Mouse (Mus musculus) heart, postnatal 25 days (tissue): ENCODE data around the gene Gripap1. TPM values are rescaled to one million over a fixed set of nuclear protein-coding genes. Genes with fewer than 3 reads are reported as not detected.

ENCODE experiments used
- DNase-seq: peaks from one replicate; pipeline ENCODE4 v3.0.0; 2022; ENCODE audit warnings: low spot score
- intact Hi-C: fragments of 180-260 bp; cut with DNase I; formaldehyde crosslinking; loops from one replicate; pipeline ENCODE4 v1.15.1; 2025
- microRNA-seq: library from miRNA; unstranded; fragments of <30 nt; microRNA quantifications from one replicate; pipeline ENCODE4 v1.2.0, GENCODE M21; 2022
- total RNA-seq, 2 experiments: library from RNA; stranded (reverse); gene quantifications; 2 replicates each; pipeline ENCODE4 v1.2.3; 2021

Gripap1 gene
- total RNA-seq, 2 experiments from 2014 or later, result 24.7 to 26.9 TPM

- no peak for DNase-seq
- intact Hi-C loops, result no loop called here
Measured at GRCm38 (mm10) chrX:7863181-7863580, 73.6 kb downstream of the Gripap1 start.

- intact Hi-C loops, result no loop called here
Measured at GRCm38 (mm10) chrX:7864551-7864950, 75.0 kb downstream of the Gripap1 start.

GRCm38 (mm10) chrX:7865343-7865742, 75.8 kb downstream of the Gripap1 start:
- intact Hi-C loops, result no loop called here
- no peak for DNase-seq

More at GRCm38 (mm10) chrX:7864551-7864950, 75.0 kb downstream of the Gripap1 start:
- DNase-seq, result no peak

- intact Hi-C loops, result no loop called here
- DNase-seq, result no peak
Measured at GRCm38 (mm10) chrX:7865786-7866185, 76.2 kb downstream of the Gripap1 start.

GRCm38 (mm10) chrX:7867141-7867540, 77.6 kb downstream of the Gripap1 start:
- no peak for DNase-seq
- intact Hi-C loops, result no loop called here

- no peak for DNase-seq
- intact Hi-C loops, result no loop called here
Measured at GRCm38 (mm10) chrX:7868506-7868905, 78.9 kb downstream of the Gripap1 start.

GRCm38 (mm10) chrX:7869826-7870225, 80.3 kb downstream of the Gripap1 start:
- DNase-seq, result no peak
- intact Hi-C loops, result no loop called here

Small RNA genes within 50 kb of the gene (microRNA-seq; reads per million reads assigned to microRNA genes)
- gene Mir1198, result 64.2 reads per million, percentile 52 among the genes with 10 or more reads in this experiment

Other genes starting within 250 kb of the Gripap1 start
- gene Foxp3, start 216.1 kb upstream of the Gripap1 start, total RNA-seq, result not detected
- 1 to 10 TPM; 2.2 to 2.5 TPM for gene Ppp1r3f, start 215.5 kb upstream of the Gripap1 start, total RNA-seq
- 10 to 100 TPM; 11.6 to 11.9 TPM for gene Ccdc22, start 184.2 kb upstream of the Gripap1 start, total RNA-seq
- not detected for gene Cacna1f, start 182.7 kb upstream of the Gripap1 start, total RNA-seq
- gene Syp, start 151.3 kb upstream of the Gripap1 start, total RNA-seq, result 1 to 10 TPM; 1.7 to 2.4 TPM
- gene Prickle3, start 132.5 kb upstream of the Gripap1 start, total RNA-seq, result 10 to 100 TPM; 16.5 to 19.9 TPM
- gene Plp2, start 118.4 kb upstream of the Gripap1 start, total RNA-seq, result 10 to 100 TPM; 41.6 to 54.1 TPM
- gene Magix, start 108.5 kb upstream of the Gripap1 start, total RNA-seq, result 10 to 100 TPM; 24.1 to 26.0 TPM
- 10 to 100 TPM; 19.5 to 21.3 TPM for gene Gpkow, start 92.6 kb upstream of the Gripap1 start, total RNA-seq
- 10 to 100 TPM; 34.4 to 44.8 TPM for gene Wdr45, start 75.4 kb upstream of the Gripap1 start, total RNA-seq
- under 1 TPM in 1 of 2 experiments, not detected in 1; 0.42 TPM for gene Gm45208, start 67.5 kb upstream of the Gripap1 start, total RNA-seq
- 1 to 10 TPM; 6.5 to 6.9 TPM for gene Praf2, start 61.3 kb upstream of the Gripap1 start, total RNA-seq
- 1 to 10 TPM in 1 of 2 experiments, under 1 TPM in 1; 0.91 to 2.0 TPM for gene Ccdc120, start 38.9 kb upstream of the Gripap1 start, total RNA-seq
- 10 to 100 TPM; 15.0 to 16.8 TPM for gene Tfe3, start 27.2 kb upstream of the Gripap1 start, total RNA-seq
- under 1 TPM; 0.22 to 0.23 TPM for gene Kcnd1, start 32.5 kb downstream of the Gripap1 start, total RNA-seq
- gene Otud5, start 51.6 kb downstream of the Gripap1 start, total RNA-seq, result 10 to 100 TPM; 25.7 to 28.5 TPM
- 1 to 10 TPM; 2.2 to 3.1 TPM for gene Pim2, start 88.5 kb downstream of the Gripap1 start, total RNA-seq
- 10 to 100 TPM; 11.0 to 17.0 TPM for gene Slc35a2, start 94.3 kb downstream of the Gripap1 start, total RNA-seq
- gene Pqbp1, start 109.5 kb downstream of the Gripap1 start, total RNA-seq, result 10 to 100 TPM; 22.1 to 22.7 TPM
- 10 to 100 TPM; 49.5 to 50.1 TPM for gene Timm17b, start 109.6 kb downstream of the Gripap1 start, total RNA-seq
- not detected for gene Gm10491, start 118.1 kb downstream of the Gripap1 start, total RNA-seq
- gene Gm10490, start 119.8 kb downstream of the Gripap1 start, total RNA-seq, result not detected
- gene Pcsk1n, start 130.1 kb downstream of the Gripap1 start, total RNA-seq, result under 1 TPM in 1 of 2 experiments, not detected in 1; 0.11 TPM
- gene Eras, start 138.8 kb downstream of the Gripap1 start, total RNA-seq, result not detected
- gene Hdac6, start 158.1 kb downstream of the Gripap1 start, total RNA-seq, result 10 to 100 TPM in 1 of 2 experiments, 1 to 10 TPM in 1; 9.9 to 12.4 TPM
- under 1 TPM in 1 of 2 experiments, not detected in 1; 0.53 TPM for gene Gata1, start 188.3 kb downstream of the Gripap1 start, total RNA-seq
- not detected for gene Glod5, start 228.7 kb downstream of the Gripap1 start, total RNA-seq